Mouse (Mus musculus) layer of hippocampus, postnatal 25 days (tissue): ENCODE data around the gene Senp1. TPM values are rescaled to one million over a fixed set of nuclear protein-coding genes. Genes with fewer than 3 reads are reported as not detected.

ENCODE experiments used
- DNase-seq, 2 experiments: peaks; one replicate each; pipeline ENCODE4 v3.0.0; 2022; ENCODE audit warnings: mixed read lengths in 2 of 2, low spot score in 1 of 2; ENCODE audit errors: extremely low spot score in 1 of 2
- total RNA-seq, 2 experiments: library from RNA; stranded (reverse); gene quantifications; 2 replicates each; pipeline ENCODE4 v1.2.3; 2021

The Senp1 gene
- 10 to 100 TPM; 10.8 to 12.6 TPM for total RNA-seq

GRCm38 (mm10) chr15:98093121-98094011, at the start of gene Senp1:
Gene Senp1, minus strand, starts transcription at chr15:98093744.
- peak; percentile 82 to 83 for DNase-seq

- DNase-seq = no peak
Measured at GRCm38 (mm10) chr15:98142515-98142914, 49.0 kb upstream of the Senp1 start.

GRCm38 (mm10) chr15:98140809-98141208, 47.3 kb upstream of the Senp1 start:
- no peak for DNase-seq

- DNase-seq = no peak
Measured at GRCm38 (mm10) chr15:98139763-98140162, 46.2 kb upstream of the Senp1 start.

DNA sequence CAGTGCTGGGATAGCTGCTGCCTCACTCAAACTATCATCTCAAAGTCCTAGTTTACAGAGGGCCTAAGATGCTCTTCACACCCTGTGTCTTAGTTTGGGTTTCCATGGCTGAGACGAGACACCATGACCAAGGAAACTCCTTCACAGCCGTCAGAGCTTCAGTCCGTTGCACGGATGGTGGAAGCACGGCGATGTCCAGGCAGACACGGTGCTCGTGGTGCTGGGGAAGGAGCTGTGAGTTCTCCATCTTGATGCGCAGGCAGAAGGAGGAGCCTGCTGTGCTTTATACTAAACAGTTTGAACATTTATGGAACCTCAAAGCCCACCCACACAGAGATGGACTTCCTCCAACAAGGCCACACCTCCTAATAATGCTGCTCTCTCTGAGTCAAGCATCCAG, 43.3 kb upstream of the Senp1 start:
- no peak for DNase-seq

- DNase-seq = no peak
Measured at GRCm38 (mm10) chr15:98135671-98136070, 42.1 kb upstream of the Senp1 start.

DNA sequence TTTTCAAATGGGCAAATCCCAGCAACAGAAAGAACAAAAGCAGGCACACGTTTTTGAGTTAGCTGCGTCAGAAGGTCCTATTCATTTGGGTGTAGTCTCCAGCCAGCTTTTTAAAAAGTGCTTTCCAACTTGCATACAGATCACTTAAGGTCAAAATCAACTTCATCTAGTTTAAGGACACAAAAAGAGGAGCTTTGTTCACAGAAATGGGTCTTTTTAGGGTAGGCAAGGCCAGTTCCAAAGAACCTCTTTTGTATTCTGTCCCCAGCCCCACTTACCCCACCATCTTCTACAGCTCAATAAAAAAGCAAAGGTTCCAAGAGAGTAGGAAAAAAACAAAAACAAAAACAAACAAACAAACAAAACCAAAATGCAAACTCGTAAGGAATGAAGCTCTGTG, 41.1 kb upstream of the Senp1 start:
- no peak for DNase-seq

DNA sequence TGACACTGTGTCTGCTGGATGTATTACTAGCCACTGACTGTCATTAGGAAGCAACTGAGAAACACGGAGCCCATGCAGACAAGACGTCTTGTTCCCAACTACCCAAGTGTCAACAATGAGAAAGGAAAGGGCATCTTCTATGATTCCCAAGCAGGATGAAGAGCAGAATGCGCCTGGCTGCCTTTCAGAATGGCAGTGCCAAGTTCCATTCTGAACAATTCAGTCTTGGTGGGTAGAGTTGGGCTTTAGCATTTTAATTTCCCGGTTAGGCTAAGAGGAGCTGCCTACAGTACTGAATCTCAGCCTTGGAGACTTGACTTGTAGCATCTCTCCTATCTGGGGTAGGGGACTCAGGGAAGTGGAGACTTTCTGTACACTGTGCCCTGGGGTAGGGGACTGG, 40.5 kb upstream of the Senp1 start:
- no peak for DNase-seq

- no peak for DNase-seq
Measured at GRCm38 (mm10) chr15:98133471-98133870, 39.9 kb upstream of the Senp1 start.

DNA sequence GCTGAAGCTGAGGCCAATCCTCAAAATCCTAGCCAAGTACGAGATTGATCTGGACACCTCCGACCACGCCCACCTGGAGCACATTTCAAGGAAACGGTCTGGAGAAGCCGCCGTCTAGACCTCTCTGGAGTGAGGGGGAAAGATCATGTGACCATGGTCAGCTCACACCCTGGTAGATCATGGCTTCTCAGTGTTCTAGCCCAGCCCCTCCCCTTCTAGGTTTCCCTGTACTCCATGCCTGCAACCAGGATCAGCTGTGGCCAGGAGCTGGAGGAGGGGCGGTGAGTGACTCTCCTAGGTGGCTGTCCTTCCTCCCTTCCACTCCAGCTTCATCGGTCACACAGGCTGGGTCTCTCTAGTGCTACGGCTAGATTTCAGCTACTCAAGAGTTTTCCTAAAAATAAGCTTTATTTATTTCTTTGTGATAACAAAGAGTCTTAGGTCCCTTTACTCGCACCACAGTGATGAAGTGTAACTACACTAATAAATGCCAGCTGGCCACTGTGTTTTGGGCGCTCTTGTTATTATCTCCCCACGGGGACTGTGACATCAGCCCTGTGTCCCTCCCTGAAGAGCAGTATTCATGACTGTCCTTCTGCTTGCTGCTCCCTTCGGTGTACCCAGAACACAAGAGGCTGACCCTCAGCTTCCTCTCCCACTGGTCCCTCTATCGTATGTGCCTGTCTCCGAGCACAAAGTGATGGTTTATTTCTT, 38.6 kb upstream of the Senp1 start:
- no peak for DNase-seq

- DNase-seq = no peak
Measured at GRCm38 (mm10) chr15:98131451-98131850, 37.9 kb upstream of the Senp1 start.

GRCm38 (mm10) chr15:98131001-98131400, 37.5 kb upstream of the Senp1 start:
- DNase-seq = no peak

DNA sequence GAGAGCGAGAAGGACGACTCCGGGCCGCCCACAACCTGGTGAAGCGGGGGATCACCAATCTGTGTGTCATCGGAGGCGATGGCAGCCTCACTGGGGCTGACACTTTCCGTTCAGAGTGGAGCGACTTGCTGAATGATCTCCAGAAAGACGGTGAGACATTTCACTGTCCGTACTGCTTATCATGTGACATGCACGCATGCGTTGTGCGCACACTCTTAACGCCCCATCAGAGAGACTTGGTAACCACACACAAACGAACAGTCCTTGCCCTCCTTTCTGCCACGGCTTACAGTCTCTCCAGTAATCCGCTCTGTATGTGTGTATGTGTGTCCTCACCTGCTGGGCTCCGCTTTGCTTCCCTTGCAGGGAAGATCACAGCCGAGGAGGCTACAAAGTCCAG, 27.3 kb upstream of the Senp1 start:
- DNase-seq = no peak

DNA sequence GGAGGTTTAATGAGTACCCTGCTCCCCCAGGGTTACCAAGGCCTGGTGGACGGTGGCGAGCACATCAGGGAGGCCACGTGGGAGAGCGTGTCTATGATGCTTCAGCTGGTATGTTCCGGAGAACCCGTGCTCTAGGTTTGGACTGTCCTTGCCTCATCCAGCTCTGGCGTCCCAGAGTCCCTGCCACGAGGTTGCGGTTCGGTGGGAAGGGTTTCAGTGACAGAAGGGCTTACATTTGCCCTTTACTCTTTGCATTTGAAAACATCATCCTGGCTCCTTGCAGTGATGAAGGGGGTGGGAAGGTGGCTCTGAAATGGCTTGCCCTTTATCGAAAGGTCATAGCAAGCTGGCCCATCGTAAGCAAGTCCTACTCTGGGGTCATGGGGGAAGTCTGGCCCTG, 25.8 kb upstream of the Senp1 start:
- no peak for DNase-seq

GRCm38 (mm10) chr15:98116287-98116686, 22.7 kb upstream of the Senp1 start:
- DNase-seq = no peak

- DNase-seq = no peak
Measured at GRCm38 (mm10) chr15:98115779-98116163, 22.2 kb upstream of the Senp1 start.

DNA sequence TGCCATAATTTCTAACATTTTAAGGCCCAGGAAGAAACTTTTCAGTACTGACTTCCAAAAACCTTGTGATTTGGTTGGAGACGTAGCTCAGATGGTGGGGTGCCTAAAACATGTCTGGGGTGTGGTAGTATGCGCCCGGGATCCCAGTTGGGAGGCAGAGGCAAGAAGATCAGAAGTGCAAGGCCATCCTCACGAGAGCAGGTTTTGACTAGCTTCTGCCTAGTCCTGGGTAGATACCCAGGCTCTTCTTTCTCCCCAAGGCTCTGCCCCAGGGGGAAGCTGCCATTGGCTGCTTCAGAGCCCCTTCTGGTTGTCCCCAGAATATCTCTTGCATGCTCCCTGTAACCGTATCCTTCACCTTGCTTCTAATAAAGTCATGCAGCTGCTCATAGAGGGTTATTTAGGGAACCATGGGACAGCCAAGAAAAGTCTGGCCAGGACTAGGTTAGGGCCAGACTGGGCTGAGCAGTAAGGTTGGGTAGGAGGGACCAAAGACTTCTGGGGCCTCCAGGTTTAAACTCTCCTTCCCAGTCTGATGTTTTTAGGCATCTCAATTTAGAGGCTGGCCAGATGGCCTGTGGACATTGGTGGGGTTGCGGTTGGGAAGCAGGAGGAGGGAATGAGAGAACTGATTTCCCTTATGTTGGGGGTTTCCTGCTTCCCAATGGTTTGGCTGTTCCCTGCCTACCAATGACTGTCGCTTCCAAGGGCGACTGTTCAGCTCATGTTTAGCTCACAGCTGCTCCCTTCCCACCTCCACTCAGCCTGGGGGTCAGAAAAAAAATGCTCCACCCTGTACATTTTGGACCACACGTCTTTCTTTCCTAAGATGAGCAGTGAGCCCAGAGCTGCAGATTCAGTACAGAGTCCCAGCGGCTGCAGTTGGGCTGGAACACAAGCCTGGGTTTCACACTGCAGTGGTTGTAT, 21.6 kb upstream of the Senp1 start:
- no peak for DNase-seq

GRCm38 (mm10) chr15:98114098-98114851, 20.7 kb upstream of the Senp1 start:
- DNase-seq = no peak

GRCm38 (mm10) chr15:98111791-98112190, 18.2 kb upstream of the Senp1 start:
- DNase-seq = no peak
